Mouse (Mus musculus) gastrocnemius, postnatal 36 days (tissue): ENCODE results near the gene Baz2b. TPM values are rescaled to one million over a fixed set of nuclear protein-coding genes. Genes with fewer than 3 reads are reported as not detected.
"Not testable (repeated sequence)": the region's sequence is repeated elsewhere in the genome, so short reads cannot be mapped to it uniquely, and the experiment has no call there.

Experiments
- DNase-seq, 2 experiments: peaks; one replicate each; pipeline ENCODE4 v3.0.0; 2022
- intact Hi-C: fragments of 180-260 bp; cut with DNase I; formaldehyde crosslinking; loops from one replicate; pipeline ENCODE4 v1.15.1; 2025
- total RNA-seq, 2 experiments: library from RNA; stranded (reverse); gene quantifications; 2 replicates each; pipeline ENCODE4 v1.2.3; 2021

Baz2b gene
- total RNA-seq, 2 experiments from 2014 or later: 30.7 to 31.9 TPM

DNA sequence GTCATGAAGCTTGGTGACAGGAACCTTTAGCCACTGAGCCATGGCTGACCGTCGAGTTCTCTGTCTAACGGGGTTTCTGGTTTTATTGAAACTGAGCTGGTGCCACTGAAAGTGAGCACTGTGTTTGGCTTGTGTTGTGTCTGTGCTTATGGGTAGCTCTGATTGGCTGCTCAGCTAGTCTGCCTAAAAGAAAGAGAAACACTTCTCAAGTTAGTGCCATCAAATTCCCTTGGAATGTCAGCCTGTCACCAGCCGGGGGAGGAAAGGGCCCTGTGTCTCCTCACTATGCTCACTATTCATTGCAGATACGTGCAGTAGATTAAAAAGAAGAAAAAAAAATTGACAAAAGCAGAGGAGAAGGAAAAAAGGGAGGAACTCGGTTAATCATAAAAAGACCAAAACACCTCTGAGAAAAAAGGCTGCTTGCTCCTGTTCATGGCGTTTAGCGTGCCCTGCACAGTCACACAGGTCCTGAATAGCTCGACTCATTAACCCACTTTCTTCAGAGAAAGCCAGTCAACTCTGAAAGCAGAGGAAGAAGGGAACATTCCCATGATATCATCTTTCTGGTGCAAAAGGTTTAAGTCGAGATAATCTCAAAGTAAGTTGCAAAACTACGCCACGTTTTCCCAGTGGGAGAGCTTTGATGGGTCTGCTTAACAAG is 93.6 kb downstream of the Baz2b start:
- intact Hi-C loops: loop anchor here (5.0 kb wide), 1 partner anchor 69 kb away; no protein-coding TSS in a partner anchor
- DNase-seq: no peak

DNA sequence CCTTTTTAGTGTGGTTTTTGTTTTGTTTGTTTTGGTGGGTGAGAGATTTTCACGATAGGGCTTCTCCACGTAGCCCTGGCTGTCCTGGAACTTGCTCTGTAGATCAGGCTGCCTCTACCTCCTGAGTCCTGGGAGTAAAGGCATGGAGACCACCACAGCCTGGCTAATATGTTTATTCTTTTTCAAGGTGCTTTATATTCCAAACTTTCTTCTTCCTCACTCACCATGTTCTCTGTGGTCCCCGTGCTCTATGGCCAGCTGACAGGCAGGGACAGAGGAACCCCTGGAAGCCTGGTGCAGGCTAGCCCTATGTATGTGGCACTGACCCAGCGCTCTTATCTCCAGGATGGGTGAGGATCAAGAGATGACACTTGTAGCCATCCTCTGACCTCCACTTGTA is 94.7 kb downstream of the Baz2b start:
- intact Hi-C loops: loop anchor here (5.0 kb wide), 1 partner anchor 68 kb away; no protein-coding TSS in a partner anchor
- DNase-seq: no peak

DNA sequence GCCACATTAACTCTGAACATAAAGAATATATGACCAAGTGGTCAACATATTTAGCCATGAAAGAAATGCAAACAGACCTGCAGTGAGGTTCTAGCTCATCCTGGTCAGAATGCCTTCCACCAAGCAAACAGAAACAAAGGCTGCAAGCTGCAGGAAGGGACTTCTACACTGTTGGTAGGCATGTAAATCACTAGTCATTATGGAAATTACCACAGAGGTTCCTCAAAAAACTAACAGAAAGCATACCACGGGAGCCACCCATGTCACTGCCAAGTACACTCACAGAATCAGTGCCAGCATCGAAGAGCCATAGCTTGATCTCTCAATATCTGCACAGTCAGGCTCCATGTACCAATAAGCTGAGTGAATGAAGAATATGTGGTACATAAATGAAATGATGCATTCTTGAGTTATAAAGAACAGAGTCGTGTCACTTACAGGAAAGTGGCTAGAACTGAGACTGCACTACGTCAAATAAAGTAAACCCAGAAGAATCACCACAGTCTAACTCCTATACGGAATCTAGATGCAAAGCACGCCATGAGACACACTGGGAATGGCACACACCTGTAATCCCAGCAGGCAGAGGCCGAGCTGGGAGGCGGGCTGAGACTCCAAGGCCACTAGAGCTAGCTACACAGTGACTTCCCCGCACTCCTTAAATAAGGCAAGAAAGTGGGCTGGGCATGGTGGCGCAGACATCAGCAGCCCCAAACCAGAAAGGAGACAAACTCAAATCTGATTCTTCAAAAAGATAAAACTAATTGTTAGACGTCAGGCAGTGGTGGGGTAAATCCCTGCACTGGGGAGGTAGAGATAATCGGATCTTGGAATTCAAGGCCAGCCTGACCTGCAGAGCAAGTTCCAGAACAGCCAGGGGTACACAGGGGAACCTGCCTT is 95.7 kb downstream of the Baz2b start:
- intact Hi-C loops: no loop called here
- no peak for DNase-seq

DNA sequence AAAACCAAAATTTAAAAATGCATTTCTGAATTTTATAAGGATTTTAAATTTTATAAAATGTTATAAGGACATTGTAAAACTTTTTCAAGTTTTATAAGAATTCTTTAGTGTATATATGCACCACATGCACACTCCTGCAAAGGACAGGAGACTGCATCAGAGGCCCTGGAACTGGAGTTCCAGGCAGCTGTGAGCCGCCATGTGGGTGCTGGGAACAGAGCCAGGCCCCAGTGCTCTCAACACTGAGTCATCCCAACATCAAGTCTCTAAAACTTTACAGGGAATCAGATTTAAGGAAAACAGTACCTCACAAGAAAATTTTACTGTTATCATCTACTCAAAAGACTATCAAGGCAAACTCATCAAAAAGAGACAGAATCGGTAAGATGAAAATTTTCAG is 97.5 kb downstream of the Baz2b start:
- DNase-seq: no peak
- intact Hi-C loops: no loop called here

DNA sequence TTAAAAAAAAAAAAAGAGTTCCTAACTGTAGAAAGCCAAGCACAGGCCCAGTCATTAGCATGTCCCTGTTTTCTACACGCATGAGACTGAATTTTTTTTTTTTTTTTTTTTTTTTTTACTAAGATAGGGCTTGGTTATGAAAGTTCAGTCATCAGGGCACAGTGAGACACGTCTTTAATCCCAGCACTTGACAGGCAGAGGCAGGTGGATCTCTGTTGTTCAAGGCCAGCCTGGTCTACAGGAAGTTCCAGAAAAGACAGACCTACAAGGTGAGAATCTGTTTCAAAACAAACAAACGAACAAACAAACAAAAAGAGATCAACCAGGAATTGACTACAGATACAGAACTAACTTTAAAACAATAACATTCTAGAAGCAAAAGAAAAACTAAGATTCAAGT is 100.6 kb downstream of the Baz2b start:
- intact Hi-C loops: no loop called here
- DNase-seq: no peak

DNA sequence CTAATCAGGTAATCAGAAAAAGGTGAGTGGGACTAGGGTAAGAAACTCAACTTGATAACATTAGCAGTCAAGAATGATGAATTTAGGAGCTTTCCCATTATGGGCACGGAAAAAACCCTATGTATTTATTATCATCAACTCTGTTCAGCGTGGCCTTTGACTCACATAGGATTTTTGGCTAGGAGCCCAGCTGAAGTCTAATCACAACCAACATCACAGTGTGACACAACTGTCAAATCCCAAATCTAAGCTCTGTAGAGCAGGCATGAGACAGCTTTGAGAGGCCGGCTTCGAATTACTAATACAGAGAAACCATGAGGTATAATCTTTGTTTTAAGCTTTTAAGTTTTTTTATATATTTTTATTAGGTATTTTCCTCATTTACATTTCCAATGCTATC is 113.0 kb downstream of the Baz2b start:
- intact Hi-C loops: no loop called here

DNA sequence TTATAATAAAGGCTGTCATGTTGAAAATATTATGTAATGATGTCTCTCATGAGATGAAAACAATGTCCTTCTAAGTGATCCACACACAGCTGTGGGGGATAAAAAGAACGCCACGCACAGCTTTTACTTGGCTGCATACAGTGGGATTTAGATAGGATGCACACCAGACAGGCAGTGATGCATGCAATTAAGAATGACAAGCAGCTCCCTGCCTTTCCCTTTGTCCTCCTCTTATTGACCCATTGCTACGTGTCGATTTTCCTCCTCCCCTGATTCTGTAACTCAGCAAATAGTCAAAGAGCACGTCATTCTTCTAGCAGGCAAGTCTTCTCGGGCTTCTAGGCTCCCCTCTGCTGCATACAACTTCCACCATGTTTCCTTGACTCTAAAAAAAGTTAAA is 119.4 kb downstream of the Baz2b start:
- no peak for DNase-seq
- intact Hi-C loops: no loop called here

More for the DNA sequence above, 113.0 kb downstream of the Baz2b start:
- DNase-seq: no peak

DNA sequence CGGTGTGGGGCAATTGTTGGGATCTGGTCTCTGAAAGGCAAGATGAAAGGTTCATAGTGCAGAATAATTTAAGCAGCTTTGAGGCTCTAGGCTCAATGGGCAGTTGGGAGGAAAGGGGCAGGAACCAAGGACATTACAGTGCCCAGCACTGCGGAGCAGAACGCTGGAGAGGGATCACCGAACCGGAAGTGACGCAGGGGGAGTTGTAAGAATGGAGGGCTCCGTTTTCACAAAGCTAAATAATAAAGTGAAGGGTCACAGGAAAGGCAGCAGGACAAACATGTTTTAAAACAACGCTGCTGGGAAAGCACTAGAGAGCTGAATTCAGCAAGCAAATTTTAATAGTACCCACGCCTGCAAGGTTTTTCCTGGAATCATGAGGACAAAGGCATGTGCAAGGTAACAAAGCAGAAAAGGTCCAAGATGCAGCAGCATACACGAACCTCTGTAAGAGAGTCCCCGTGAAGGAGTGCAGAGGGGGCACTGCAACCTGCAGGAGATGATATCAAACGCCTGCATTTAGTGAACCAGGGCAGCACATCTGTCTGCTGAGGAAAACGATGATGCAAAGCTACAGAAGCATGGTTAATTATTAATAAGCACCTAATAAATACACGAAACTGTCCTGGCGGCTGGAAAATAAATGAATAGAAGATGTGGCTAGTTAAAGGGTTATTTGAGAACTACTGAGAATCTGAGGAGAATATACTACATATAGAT is 120.0 kb downstream of the Baz2b start:
- no peak for DNase-seq
- intact Hi-C loops: no loop called here

DNA sequence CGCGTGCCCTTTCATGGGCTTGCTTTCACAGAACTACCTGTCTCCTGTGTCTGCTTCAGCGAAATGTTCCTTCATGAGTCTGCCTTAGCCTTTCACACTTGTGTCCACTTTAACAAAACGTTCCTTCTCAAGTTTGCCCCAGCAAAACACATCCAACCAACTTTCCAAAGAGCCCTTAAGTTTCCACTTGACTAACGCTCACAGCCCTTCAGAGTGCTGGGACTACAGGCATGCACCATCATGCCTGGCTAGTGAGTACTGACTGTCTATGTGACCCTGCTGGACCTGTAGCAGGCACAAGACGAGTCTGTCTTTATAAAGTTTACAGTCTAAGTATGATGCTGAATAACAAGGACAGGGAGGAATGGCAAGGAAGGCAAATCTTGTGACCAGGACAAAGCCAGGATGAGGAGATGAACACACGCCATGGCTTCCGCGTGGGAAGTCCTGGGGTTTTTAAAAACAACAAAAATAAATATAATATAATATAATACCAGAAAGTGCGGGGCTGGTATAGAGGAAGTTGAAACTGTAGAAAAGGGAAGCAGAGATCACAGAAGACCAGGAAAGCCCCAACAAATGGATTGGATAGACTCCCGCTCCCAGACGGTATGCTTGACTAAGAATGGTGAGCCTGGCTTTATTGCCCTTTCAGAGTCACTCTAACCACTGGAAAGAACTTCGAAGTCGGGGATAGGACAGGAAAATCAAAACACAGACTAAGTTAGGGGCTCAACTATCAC is 120.7 kb downstream of the Baz2b start:
- intact Hi-C loops: no loop called here
- DNase-seq: no peak

DNA sequence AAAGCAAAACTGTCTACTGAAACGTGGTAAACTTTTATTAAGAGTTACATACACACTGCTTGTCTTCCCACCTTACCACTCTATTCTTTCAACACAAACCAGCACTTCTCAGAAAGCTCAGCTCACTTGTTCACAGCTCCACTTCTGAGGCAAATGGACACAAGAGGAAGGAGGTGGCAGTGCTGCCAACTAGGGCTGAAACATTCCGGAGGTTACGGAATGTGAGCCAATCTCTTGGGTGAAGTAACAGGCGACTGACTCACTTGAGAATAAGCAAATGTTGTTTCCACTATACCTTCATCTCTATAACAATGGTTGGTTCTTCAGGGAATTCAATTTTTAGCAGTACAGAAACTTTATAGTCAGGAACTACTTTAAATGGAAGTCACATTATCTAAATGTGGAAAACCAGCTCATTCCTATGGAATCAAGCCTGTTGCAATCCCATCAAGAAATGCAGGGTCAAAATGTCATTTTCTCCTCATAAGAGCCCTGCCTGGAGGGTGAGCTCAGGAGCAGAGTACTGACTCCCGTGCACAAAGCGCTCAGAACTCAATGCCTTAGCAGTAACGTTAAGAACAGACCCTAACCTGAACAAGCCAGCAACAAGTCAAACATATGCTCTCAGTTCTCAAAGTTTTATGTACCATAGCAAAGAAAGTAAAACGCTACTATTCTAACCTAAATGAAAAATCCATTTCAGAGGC is 123.3 kb downstream of the Baz2b start:
- intact Hi-C loops: no loop called here
- no peak for DNase-seq

DNA sequence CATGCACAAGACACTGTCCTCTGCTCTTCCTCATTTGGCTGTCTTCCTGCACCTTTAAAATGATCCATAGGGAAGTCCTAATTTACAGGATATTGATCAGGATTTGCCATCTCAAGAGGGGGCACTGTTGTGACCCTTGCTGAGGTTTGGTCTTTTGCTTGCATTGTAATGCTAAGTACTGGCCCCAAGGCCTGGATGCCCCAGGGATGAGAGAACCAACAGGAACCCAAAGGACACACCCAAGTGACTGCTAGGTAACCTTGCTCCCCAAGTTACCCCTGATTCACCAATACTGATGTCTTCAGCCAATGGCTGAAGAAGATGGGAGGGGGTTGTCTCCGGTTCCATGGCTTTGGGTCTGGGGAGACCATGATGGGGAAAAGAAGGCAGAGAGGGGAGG is 124.8 kb downstream of the Baz2b start:
- intact Hi-C loops: no loop called here
- no peak for DNase-seq

DNA sequence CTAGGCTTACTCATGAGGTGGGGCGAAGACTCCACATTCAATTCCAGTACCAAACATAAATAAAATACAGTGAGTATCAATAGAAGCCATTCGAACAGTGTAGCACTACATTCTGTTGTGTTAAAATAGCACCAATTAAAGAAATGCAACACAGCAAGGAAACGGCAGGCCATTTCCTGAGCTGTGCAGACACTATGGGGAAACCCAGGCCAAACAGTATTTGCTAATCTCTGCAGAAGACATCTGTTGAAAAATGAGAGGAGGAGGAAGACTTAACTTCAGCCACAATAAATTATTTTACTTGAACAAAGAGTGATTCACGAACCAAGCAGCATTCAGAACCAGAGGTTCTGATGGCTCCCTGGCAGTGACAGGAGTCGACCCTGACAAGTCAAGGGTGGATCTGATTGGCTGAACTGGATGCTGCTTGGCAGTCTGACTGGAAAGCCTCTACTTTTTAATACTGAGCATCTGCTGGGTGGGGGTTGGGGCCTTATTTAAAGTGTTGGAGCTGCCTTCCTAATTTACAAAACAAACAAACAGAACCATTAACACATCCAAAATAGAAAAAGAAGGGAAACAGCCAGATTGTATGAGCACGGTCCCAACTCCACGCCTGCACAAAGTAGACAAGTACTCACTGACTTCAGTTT is 126.5 kb downstream of the Baz2b start:
- no peak for DNase-seq
- intact Hi-C loops: no loop called here

DNA sequence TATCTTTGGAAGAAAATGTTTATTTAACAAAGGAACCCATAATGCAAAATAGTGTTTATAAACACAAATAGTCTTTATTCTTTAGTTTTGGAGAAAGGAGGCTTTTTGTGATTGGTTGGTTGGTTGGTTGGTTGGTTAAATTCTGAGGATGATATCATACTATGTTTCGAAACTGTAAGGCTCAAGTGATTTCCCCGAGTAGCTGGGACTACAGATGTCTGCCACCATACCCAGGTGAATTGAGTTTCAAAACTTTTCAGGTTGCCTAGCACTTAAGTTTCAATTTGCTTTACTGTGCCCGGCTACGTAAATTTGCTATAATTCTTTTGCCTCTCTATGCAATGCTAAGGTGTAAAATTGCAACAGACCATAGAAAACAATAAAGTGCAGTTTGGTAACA is 127.4 kb downstream of the Baz2b start:
- DNase-seq: no peak
- intact Hi-C loops: no loop called here

DNA sequence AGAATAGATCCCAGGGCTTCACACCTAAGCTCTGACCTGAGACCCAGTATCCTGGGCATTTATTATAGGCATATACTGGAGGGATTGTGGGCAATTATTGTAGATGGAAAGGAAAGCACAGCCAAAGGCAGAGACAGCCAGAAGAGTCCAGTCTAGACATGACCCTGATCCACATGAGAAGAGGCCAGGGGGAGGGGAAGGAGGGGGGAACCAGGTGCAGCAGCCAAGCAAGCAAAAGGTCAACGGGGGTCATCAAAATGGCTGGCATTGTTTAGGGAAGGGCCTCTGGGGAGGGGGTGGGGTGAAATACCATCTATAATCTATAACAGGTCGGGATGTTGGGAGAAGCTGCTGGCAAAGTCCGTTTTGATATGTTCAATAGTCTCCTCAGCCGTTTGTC is 128.8 kb downstream of the Baz2b start:
- intact Hi-C loops: no loop called here
- no peak for DNase-seq

DNA sequence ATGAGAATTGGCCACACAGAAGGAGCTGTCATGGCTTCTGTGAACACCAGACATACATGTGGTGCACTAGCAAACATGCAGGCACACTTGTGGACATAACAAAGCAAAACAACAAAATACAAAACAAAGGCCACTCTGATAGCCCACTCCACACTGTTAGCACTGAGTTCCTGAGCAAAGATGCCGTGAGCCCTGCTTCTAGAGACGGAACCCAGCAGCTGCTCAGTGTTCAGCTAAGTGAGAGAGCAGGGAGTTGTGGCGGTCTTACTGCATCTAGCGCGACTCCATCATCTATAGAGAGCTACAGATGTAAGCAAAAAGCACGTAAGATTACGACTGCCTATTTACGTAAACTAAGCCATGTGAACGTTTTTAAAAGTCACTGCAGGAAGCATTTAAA is 132.0 kb downstream of the Baz2b start:
- no peak for DNase-seq
- intact Hi-C loops: no loop called here

DNA sequence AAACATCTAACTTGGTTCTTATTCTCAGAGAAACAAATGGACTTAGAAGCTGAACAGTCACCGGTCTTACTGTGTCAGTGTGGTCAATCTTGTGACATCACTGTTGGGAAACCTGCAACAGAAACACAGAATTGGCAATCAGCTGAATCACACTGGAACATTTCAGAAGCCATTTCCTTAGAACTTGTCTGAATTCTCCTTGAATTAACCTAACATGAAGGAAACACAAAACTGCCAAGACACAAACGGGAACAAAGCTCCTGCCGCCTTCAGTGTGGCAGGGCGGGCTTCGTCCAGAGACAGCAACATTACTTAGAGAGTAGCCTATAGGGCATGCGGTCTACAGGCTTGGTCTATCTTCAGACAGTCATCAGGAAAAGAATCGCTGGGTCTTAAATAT is 132.8 kb downstream of the Baz2b start:
- no peak for DNase-seq
- intact Hi-C loops: no loop called here

DNA sequence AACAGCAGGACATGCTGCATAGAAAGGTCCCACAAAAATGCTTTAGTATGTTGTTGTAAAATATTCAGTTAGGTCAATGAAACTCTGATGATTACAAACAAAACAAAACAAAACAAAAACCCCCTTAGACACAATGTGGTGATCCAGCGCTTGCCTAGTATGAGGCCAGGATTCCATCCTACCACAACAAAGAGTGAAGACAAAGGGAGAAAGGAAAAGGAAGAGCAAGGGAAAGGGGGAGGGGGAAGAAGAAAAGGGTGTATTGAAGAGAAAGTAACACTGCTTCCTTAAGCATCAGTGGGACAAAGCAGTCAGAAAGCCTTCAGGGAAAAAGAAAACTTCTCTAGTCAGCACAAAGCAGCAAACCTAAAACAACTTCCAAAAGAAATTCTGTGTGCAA is 133.6 kb downstream of the Baz2b start:
- no peak for DNase-seq
- intact Hi-C loops: no loop called here

DNA sequence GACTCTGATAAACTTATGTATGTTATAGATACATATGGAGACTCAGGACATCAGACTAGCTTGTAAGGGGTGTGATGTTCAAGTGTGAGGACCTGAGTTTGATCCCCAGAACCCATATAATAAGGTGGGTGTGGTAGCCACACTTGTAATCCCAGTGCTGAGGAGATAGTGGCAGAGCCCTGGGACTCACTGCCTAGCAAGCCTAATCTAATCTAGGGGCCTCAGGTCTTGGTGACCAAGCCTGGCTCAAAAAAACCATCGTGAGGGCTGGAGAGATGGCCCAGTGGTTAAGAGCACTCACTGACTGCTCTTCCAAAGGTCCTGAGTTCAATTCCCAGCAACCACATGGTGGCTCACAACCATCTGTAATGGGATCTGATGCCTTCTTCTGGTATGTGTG is 135.8 kb downstream of the Baz2b start:
- DNase-seq, intact Hi-C loops: not testable (repeated sequence)

DNA sequence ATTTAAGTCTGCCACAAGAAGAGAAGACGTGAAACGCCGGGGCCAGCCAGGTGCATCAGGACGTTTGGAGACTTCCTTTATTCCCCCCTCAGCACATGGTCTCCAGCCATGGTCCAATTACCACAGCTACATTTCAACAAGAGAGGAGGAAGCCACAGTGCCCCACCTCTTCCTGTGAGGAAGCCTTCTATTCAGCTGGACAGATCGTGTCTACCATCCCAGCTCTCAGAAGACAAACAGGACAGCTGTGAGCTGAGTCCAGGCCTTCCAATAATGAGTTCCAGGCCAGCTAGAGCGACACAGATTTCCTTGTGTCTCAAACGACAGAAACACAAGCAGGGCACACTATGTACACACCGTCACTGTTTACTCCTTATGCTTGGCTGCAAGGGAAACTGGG is 137.8 kb downstream of the Baz2b start:
- DNase-seq: peak in 1 of 2 experiments; percentile 10
- intact Hi-C loops: no loop called here
